Mouse (Mus musculus) embryonic facial prominence, embryonic 10.5 days (tissue): ENCODE measurements at regions not wholly inside any gene's neighbourhood (a gene's known extent, or its start where the extent isn't known, plus 50 kb on each side); places are given as distances from the start of the nearest gene placed in this dataset.

Source experiments
- DNase-seq: peaks from one replicate; pipeline ENCODE4 v3.0.0-alpha.2; 2017; ENCODE audit warnings: low spot score
- H3K27ac ChIP-seq: fragments of 300-500 bp; sonication (generic); replicated peaks from 2 replicates; pipeline ENCODE4 v1.5.1; 2016; ENCODE audit warnings: mild to moderate bottlenecking
- H3K27me3 ChIP-seq: fragments of 300-500 bp; sonication (generic); replicated peaks from 2 replicates; pipeline ENCODE4 v1.6.1; 2016; ENCODE audit warnings: low read depth, mild to moderate bottlenecking; ENCODE audit not compliant: poor library complexity, severe bottlenecking
- H3K36me3 ChIP-seq: fragments of 300-500 bp; sonication (generic); replicated peaks from 2 replicates; pipeline ENCODE4 v1.6.1; 2016; ENCODE audit warnings: mild to moderate bottlenecking, moderate library complexity
- H3K4me1 ChIP-seq: fragments of 300-500 bp; sonication (generic); 2 replicates; pipeline ENCODE4 v1.6.1; 2016
- H3K4me3 ChIP-seq: fragments of 300-500 bp; sonication (generic); 2 replicates; pipeline ENCODE4 v1.5.1; 2016; ENCODE audit warnings: mild to moderate bottlenecking, moderate library complexity
- H3K9me3 ChIP-seq: fragments of 300-500 bp; sonication (generic); 2 replicates; pipeline ENCODE4 v1.6.1; 2016; ENCODE audit warnings: mild to moderate bottlenecking
- WGBS: fragments of 180-500 bp; shearing (Covaris S2); methylation state at CpG from one replicate; pipeline ENCODE4 v1.1.7; 2016; 5-methylcytosine and 5-hydroxymethylcytosine counted together

DNA sequence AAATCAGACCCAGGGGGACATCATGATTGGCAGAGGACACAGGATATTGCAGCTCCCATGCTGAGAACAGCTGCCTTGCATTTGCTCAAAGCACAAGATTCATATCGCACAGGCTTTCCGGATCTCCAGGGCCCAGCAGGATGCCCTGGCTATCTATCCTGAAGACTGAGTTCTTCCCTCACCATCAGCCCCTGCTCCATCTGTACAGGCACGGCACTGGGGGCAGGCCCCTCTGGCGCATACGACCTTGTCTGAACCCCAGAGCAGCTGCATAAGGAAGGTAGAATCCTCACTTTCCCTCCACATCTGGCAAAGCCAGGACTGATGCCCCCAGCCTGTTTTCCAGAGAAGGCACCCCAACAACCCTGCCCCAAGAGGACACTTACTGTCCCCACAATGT is 266.8 kb downstream of the Tns1 start:
- H3K4me3 ChIP-seq: no peak overlapping the region
- H3K9me3 ChIP-seq: no peaks in the 10 kb centered on the region
- H3K27ac ChIP-seq: no peak overlapping the region
- H3K27me3 ChIP-seq: no peaks in the 10 kb centered on the region
- no peak for DNase-seq
- no peaks in the 10 kb centered on the region for H3K36me3 ChIP-seq
- whole genome bisulfite sequencing: 71% methylated on average over 5 of the region's 5 CpGs
- peaks cover 8% of the 10 kb centered on the region for H3K4me1 ChIP-seq

DNA sequence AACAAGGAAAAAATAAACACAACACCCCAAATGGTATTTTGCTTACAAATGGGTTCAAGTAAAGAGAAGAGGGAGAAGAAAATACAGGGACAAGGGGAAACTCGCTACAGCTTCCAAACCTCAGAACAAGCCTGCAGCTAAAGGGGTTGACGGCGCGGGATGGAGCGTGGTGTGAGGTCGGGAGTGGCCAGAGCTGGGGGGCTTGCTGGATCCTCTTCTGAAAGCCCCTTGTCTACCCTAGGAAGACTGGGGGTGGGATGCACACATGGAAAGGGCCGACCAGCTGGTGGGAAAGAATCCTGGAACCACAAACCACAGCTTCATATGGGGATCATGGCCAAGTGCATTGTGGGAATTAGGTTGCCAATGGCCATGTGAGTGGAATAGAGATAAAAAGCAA is 267.4 kb downstream of the Tns1 start:
- 90% methylated on average over 7 of the region's 7 CpGs for WGBS
- Histone ChIP-seq H3K27ac (no peak overlapping the region), H3K27me3 (no peaks in the 10 kb centered on the region), H3K4me3 (no peak overlapping the region), H3K9me3 (no peaks in the 10 kb centered on the region), H3K36me3 (no peaks in the 10 kb centered on the region), H3K4me1 (peaks cover 4% of the 10 kb centered on the region; the same call in 1 of the 2 replicates)
- no peak for DNase-seq

DNA sequence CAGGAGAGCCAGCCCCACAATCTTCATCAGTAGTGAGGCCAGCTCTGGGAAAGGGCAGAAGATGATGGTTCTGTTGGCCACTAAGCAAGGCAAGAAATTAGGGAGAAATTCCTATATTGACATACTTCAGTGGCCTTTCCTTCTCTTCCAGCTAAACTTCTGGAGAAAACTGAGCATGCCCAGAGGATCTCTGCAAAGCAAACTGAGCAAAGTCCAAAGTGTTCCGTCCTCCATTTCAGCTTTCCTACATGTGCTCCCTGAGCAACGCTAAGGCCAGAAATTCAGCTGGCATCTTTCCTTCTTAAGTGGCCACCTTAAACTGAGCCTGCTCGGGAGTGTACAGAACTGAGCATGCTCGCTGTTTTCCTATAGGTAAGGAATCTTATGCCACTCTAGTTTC is 268.9 kb downstream of the Tns1 start:
- H3K4me3 ChIP-seq: no peak overlapping the region
- no peaks in the 10 kb centered on the region for H3K36me3 ChIP-seq
- WGBS: 94% methylated on average over 4 of the region's 4 CpGs
- no peak overlapping the region for H3K27ac ChIP-seq
- DNase-seq: no peak
- no peaks in the 10 kb centered on the region for H3K9me3 ChIP-seq
- no peaks in the 10 kb centered on the region for H3K27me3 ChIP-seq
- H3K4me1 ChIP-seq: peaks cover 3% of the 10 kb centered on the region; the same call in 1 of the 2 replicates

DNA sequence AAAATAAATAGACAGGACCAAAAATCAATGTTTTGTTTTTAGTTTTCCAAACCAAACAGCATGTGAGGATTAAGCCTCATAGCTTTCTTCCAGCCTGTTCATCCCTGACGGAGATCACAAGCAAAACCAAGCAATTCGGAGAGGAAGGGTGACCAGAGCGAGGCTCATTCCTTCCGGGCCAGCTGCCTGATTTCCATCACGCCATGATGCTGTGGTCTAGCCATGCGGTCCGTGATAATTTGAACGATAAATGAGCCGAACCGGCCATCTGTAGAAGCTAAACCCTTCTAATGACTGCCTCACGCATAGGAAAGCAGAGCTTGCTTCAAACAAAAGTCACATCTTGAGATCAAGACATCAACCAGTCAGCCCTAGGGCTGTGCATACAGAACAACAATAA is 270.4 kb downstream of the Tns1 start:
- no peak for DNase-seq
- H3K9me3 ChIP-seq: no peaks in the 10 kb centered on the region
- H3K36me3 ChIP-seq: no peaks in the 10 kb centered on the region
- no peaks in the 10 kb centered on the region for H3K4me1 ChIP-seq
- no peak overlapping the region for H3K4me3 ChIP-seq
- no peak overlapping the region for H3K27ac ChIP-seq
- H3K27me3 ChIP-seq: no peaks in the 10 kb centered on the region
- WGBS: 90% methylated on average over 11 of the region's 11 CpGs

DNA sequence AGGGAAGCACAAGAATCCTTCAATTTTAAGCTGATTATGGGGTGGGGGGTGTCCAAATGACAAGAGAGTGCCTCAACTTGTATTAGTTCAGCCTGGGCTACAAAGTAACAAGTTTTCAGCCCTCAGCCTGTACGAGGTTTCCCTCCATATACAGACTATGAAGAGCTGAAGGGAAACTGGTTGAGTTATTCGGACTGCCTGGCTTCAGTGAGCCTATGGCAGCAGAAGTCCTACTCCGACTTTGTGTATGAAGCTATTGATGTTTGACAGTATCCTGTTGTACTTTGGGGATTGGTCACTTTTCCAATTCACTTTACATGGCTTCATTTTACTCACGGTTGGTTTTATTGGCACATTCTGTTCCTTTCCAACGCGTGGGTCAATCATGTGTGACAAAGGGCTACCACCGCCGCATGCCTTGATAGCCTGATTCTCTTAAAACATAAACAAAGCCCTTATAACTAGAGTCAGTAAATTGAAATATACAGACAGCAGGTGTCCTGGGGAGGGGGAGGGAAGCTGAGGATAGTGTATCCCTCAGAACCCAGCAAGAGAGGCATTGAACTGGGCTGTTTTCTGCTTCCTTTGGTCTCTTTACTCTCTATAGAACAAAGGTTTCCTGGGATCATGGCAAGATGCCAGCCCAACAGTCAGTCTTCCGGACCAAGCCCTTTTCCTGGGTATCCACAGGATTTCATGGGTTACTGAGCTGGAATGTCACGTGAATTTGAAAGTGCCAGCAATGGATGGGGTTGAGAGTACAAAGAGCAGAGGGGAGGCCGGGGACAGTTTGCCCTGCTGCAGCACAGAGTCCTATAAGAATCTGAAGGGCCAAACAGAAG is 273.9 kb downstream of the Tns1 start:
- Histone ChIP-seq H3K4me1 (no peaks in the 10 kb centered on the region; the same call in 1 of the 2 replicates), H3K36me3 (no peaks in the 10 kb centered on the region), H3K27me3 (no peaks in the 10 kb centered on the region; the same call in 1 of the 2 replicates), H3K4me3 (no peak overlapping the region), H3K9me3 (no peaks in the 10 kb centered on the region), H3K27ac (no peak overlapping the region)
- 78% methylated on average over 11 of the region's 11 CpGs for WGBS
- no peak for DNase-seq

DNA sequence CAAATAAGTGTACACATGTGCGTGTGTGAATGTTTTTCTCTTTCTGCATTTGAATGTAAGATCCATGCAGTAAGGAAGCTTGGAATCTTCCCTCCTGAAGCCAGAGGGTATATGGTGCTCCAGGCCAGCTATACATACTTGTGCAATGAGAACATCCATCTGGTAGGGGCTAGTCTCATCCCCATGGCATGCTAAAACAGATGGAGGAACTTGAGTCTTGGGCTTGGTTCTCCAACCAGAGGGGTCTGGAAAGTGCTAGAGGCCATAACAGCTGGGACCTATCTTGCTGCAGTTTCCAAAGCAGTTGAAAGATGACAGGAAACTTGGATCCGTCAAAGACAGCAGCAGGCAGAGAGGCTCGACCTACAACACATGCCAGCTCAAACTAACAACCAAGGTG is 275.9 kb downstream of the Tns1 start:
- H3K27me3 ChIP-seq: no peaks in the 10 kb centered on the region; the same call in 1 of the 2 replicates
- 62% methylated on average over 3 of the region's 3 CpGs for WGBS
- H3K9me3 ChIP-seq: no peaks in the 10 kb centered on the region
- H3K36me3 ChIP-seq: no peaks in the 10 kb centered on the region
- no peak for DNase-seq
- H3K4me3 ChIP-seq: no peak overlapping the region
- H3K27ac ChIP-seq: no peak overlapping the region
- no peaks in the 10 kb centered on the region; the same call in 1 of the 2 replicates for H3K4me1 ChIP-seq

DNA sequence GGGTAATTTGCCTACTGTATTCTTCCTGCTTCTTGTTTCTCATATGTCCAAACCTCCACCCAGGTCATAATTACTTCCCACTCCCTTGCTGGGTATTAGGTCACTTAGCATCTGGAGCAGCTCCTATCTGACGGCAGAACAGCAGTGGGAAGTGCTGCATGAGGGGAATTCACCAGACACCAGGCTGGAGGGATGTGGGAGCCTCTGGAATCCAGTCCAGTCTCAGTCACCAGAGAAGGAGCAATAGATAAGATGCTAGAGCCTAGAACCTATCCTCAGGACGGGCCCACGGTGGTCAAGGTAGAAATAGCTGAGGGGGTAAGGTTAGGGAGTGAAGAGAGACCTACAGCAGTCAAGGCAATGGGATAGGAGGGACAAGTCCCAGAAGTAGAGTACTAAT is 277.1 kb downstream of the Tns1 start:
- DNase-seq: no peak
- peaks cover 8% of the 10 kb centered on the region for H3K4me1 ChIP-seq
- no peaks in the 10 kb centered on the region for H3K36me3 ChIP-seq
- 85% methylated on average over 3 of the region's 3 CpGs for WGBS
- H3K4me3 ChIP-seq: no peak overlapping the region
- no peaks in the 10 kb centered on the region; the same call in 1 of the 2 replicates for H3K27me3 ChIP-seq
- no peaks in the 10 kb centered on the region for H3K9me3 ChIP-seq
- no peak overlapping the region for H3K27ac ChIP-seq

DNA sequence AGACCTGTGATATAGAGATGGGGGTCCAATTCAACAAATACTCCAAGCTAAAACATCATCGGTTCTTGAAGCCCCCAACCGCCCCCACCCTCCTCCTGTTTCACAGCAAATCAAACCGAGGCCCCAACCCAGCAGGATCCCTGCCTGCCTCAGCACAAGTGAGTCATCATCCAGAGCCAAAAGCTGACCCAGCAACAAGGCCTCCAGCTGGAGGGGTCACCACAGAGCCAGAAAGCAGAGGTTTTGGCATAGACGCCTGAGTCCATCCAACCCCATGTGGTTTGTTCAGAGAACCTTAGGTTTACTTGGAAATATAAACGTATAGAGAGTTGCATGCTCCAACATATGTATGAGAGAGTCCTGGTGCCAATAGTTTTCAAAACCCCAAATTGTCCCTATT is 279.1 kb downstream of the Tns1 start:
- DNase-seq: no peak
- no peaks in the 10 kb centered on the region for H3K9me3 ChIP-seq
- no peak overlapping the region for H3K27ac ChIP-seq
- H3K4me1 ChIP-seq: peaks cover 8% of the 10 kb centered on the region
- no peak overlapping the region for H3K4me3 ChIP-seq
- H3K27me3 ChIP-seq: no peaks in the 10 kb centered on the region; the same call in 1 of the 2 replicates
- no peaks in the 10 kb centered on the region for H3K36me3 ChIP-seq
- WGBS: 82% methylated on average over 5 of the region's 5 CpGs

DNA sequence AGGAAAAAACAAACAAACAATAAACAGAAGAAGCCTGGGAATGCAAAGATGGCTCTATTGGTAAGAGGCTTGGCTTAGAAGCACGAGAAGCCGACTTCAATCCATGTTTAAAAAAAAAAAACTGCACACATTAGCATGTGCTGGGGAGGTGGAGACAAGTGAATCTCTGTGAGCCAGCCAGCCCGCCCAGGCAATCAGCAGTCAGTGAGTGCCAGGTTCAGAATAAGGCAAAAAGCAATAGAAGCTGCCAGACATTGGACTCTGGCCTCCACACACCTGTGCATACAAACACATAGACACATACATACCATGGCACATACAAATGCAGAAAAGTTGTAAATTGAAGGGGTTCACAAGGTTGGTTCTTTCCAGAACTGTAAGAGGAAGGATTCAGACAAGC is 279.7 kb downstream of the Tns1 start:
- Histone ChIP-seq H3K27ac (no peak overlapping the region), H3K4me3 (no peak overlapping the region), H3K9me3 (no peaks in the 10 kb centered on the region), H3K27me3 (no peaks in the 10 kb centered on the region; the same call in 1 of the 2 replicates), H3K4me1 (peaks cover 8% of the 10 kb centered on the region), H3K36me3 (no peaks in the 10 kb centered on the region)
- 88% methylated on average over 3 of the region's 3 CpGs for WGBS
- DNase-seq: no peak

DNA sequence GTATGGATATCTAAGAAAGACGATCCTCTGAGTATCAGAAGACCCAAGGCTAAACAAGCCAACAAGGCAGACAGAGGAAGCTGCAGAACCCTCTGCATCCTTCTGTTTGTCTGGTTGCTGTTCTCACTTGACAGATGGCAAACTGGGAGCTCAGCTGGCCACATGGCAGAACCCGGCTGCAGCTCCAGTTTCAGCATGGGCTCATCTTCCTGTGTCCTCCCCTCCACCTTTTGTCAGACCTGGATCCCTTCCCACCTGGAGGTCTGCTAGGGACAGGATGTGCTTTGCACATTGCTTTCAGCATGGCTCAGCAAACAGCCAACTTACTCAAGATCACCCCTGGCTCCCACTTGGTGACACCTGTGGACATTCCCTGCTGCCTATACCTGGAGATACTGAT is 284.9 kb downstream of the Tns1 start:
- 80% methylated on average over 2 of the region's 2 CpGs for WGBS
- no peaks in the 10 kb centered on the region for H3K36me3 ChIP-seq
- no peaks in the 10 kb centered on the region for H3K27me3 ChIP-seq
- H3K4me3 ChIP-seq: no peak overlapping the region
- no peaks in the 10 kb centered on the region for H3K9me3 ChIP-seq
- H3K4me1 ChIP-seq: peaks cover 15% of the 10 kb centered on the region
- no peak overlapping the region for H3K27ac ChIP-seq
- no peak for DNase-seq

DNA sequence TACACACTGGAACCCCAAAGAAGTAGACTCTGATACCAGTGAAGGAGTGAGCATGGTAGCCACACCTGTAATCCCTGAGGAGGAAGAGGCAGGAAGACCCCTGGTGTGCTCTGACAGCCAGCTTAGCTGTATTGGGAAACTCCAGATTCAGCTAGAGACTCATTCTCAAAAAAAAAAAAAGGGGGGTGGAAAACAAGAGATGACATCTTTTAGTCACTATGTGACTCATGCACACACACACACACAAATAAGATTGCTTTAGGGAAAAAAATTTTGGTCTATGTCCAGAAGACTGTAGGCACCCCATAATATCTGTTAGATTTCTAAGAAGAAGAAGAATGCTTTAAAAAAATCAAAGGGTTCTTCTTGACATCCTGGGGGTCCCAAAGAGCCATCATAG is 287.6 kb downstream of the Tns1 start:
- H3K36me3 ChIP-seq: no peaks in the 10 kb centered on the region
- no peaks in the 10 kb centered on the region for H3K9me3 ChIP-seq
- no peak for DNase-seq
- H3K27me3 ChIP-seq: no peaks in the 10 kb centered on the region
- H3K4me3 ChIP-seq: no peak overlapping the region
- no peak overlapping the region for H3K27ac ChIP-seq
- peaks cover 7% of the 10 kb centered on the region for H3K4me1 ChIP-seq

DNA sequence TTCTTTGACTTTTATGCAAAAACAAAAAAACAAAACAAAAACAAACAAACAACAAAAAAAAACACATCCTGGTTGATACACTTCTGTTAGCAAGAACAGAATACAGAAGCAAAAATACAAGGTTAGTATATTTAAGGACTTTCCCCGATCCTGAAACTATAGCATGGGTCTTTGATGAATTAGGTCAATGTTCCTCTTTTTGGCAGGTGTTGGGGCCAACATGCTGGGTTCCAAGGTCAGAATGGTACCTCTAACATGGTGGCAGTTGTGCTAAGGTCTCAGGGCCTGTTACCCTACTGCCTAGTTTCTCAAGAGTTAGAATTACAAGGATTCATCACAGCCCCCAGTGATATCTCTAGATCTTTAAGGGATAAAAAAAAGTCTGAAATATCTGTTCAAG is 289.7 kb downstream of the Tns1 start:
- WGBS: 96% methylated on average over 1 of the region's 1 CpGs
- no peak overlapping the region for H3K4me3 ChIP-seq
- H3K36me3 ChIP-seq: no peaks in the 10 kb centered on the region
- H3K4me1 ChIP-seq: peaks cover 11% of the 10 kb centered on the region
- no peak for DNase-seq
- H3K27me3 ChIP-seq: no peaks in the 10 kb centered on the region
- no peak overlapping the region for H3K27ac ChIP-seq
- H3K9me3 ChIP-seq: no peaks in the 10 kb centered on the region

DNA sequence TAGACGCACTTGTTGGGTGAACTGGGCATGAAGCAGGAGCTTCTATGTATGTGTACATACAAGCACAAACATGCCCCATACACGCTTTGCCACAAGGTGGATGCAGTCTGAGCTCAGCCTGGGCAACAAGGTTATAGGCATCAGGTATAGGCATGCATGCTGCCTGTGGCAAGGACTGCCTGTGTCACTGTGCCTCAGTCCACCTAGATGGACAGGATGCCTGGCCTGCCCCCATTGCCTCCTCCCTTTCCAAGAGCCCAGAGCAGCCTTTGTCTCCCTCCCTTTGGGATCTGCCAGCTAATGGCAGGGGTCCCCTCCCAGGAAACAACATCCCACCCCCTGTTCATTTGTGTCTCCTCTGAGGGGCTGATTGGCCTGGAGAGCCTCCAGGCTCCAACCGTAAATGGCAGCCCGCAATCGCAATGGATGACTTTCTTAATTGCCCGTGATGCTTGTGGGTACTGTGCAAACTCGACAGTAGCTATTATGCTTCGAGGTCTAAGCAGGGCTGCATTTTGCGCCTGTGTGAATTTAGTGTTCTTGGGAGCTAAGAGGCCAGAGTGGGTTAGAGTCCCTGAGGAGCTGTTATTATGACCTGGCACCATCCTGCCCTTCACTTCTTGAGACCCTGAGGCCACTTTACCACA is 293.6 kb downstream of the Tns1 start:
- H3K27me3 ChIP-seq: no peaks in the 10 kb centered on the region; the same call in 1 of the 2 replicates
- H3K4me1 ChIP-seq: peaks cover 37% of the 10 kb centered on the region
- DNase-seq: no peak
- no peak overlapping the region for H3K27ac ChIP-seq
- WGBS: 72% methylated on average over 9 of the region's 9 CpGs
- no peaks in the 10 kb centered on the region for H3K9me3 ChIP-seq
- no peaks in the 10 kb centered on the region for H3K36me3 ChIP-seq
- H3K4me3 ChIP-seq: no peak overlapping the region
